Mouse (Mus musculus): ENCODE results near the gene Thrb. TPM values are rescaled to one million over a fixed set of nuclear protein-coding genes. Genes with fewer than 3 reads are reported as not detected.
A peak's percentile ranks its signal among the peaks of the same experiment; 100 is the strongest.

Thrb gene
- total RNA-seq (2021): 10 to 100 TPM; 21.9 to 29.7 TPM
- long read RNA-seq, experiment 1, partial matches to known transcripts: 1 of 2 reads
- long read RNA-seq, experiment 1, other reads (novel, unspliced or antisense): 1 of 2 reads
- long read RNA-seq, experiment 2, partial matches to known transcripts: 0 of 2 reads
- long read RNA-seq, experiment 2, other reads (novel, unspliced or antisense): 2 of 2 reads

DNA sequence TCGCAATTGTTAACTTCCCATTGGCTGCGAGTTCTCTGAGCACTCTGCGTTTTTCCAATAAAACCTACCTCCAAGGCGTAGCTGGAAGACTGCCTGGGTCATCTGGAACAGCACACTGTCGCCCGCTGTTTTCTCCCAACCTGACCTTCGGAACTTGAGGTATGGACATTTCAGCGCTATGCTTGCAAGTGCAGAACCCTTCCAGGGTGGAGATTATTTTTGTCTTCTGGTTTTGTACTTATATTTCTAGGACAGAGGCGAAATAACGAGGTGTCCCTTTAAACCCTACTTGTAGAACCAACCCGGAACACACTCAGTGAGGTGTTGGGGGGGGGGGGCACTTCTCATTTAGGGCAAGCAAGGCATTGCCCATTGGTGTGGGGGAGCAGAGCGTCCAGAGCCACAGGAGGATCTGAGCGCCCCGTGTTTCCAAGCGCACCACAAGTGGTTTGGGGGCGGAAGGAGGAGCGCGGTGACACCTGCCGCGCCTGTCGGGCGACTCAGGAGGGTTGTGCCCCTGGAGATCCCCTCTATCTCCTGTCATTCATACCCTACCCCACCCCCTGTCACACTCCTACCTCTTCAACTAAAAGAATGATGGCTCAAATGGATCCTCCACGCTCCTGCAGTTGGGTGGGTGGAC, at the start of gene Thrb:
Gene Thrb, plus strand, starts transcription at position 576 of the 643 bp plus-strand sequence.
- peak; percentile 38 to 67 for DNase-seq

- no peak for DNase-seq
These were observed 38.4 kb upstream of the Thrb start for GRCm38 (mm10) chr14:17621671-17622070.

- no peak for DNase-seq
These were observed 36.1 kb upstream of the Thrb start for GRCm38 (mm10) chr14:17623936-17624335.

- DNase-seq: no peak
These were observed 30.8 kb upstream of the Thrb start for GRCm38 (mm10) chr14:17629215-17629614.

- peak; percentile 82 for DNase-seq
These were observed 27.1 kb upstream of the Thrb start for GRCm38 (mm10) chr14:17632887-17633522.

DNA sequence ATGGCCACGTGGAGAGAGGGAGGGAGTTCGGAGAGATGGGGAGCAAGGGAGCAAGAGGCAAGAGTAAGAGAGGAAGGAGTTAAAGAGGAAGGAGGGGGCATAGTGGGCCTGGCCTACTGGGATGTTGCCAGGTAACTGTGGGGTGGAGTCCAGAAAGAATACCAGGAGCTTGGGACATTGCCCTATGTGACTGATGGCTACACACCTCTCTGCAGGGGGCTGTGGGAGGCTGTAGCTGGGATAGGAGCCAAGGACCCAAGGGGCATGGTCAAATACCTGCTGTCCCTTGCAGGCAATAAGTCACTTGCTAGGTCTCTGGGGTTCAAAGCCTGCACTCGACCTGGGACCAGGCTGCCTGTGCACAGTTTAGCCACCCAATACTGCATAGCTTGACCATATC, 23.1 kb upstream of the Thrb start:
- no peak for DNase-seq

DNA sequence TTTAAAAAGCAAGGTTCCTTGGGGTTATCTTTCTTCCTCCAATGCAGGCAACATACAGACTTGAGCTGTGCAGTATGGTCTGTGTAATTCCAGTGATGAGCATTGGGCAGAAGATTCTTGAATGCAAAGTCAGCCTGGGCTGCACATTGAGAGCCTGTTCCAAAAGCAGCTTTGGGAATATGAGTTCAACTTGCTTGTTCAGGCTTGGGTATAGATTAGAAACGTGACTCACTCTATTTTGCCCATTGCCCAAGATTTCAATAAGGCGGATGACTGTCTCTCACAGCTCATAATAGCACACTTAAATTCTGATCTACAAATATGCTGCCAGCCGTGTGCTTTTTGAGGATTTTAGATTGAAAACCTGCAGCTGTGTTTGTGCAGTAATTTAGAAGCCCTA, 18.3 kb upstream of the Thrb start:
- DNase-seq: no peak

- no peak for DNase-seq
These were observed 5.0 kb upstream of the Thrb start for GRCm38 (mm10) chr14:17655084-17655483.

DNA sequence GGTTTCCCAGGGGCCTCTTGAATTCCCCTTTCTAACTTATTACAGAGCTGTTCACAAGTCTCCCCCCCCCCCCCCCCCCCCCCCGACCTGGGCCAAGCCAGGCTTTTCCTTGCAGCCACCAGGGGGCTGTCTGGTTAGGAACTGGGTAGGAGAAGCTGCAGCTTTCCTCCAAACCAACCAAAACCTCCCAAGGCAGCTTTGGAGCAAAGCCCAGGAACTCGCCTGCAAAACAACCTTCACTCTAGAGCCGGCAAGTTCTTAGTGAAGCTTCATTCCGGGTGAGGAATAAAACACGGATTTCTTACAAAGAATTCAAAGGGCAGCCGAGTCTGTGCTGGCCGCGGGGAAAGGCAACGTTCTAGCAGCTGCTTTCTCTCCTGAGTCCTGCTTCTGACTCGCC, 1.0 kb upstream of the Thrb start:
- DNase-seq: peak; percentile 89 to 92

- peak; percentile 89 to 92 for DNase-seq
These were observed 453 bp downstream of the Thrb start for GRCm38 (mm10) chr14:17660329-17661099.

DNA sequence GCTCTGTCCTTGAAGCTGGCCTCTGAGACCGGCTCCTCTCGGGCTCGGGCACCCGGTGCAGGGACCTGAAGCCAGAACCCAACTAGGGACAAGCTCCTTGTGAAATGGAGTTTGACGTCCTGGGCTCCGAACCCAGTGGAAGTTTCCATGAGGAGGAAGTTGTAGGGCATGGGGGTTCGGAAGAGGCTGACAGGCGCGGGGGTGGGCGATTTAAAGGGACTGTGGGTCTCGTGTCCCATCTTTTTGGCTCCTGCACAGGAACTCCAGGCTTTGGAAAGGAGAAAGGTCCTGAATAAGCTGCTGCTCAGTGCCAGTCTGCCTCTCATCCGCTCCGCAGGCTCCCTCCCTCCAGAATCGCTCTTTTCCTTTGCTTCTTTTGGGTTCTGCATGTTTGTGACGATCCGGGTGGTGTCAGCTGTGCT, 1.1 kb downstream of the Thrb start:
- peak in 1 of 2 experiments; percentile 81 for DNase-seq

GRCm38 (mm10) chr14:17662087-17662486, 2.0 kb downstream of the Thrb start:
- DNase-seq: no peak

- peak; percentile 38 to 40 for DNase-seq
These were observed 14.3 kb downstream of the Thrb start for GRCm38 (mm10) chr14:17674335-17674734.

DNA sequence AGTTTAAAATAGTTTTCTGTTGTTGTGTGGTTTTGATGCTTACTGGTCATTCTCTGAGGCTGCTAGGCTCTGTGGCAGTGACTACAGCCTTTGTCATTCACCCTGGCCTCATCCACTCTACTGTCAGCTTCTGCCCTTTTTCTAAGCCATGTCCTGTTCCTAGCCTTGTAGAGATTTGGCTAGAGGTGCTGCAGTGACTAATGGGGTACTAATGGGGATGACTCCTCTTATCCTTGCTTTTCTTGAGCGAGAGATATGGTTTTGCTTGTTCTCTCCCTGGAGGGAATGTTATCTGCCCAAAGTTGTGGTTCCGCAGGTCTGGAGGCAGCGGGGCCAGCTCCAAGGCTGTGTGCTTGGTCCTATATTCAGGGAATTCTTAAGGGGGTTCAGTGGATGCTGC, 15.2 kb downstream of the Thrb start:
- DNase-seq: no peak

DNA sequence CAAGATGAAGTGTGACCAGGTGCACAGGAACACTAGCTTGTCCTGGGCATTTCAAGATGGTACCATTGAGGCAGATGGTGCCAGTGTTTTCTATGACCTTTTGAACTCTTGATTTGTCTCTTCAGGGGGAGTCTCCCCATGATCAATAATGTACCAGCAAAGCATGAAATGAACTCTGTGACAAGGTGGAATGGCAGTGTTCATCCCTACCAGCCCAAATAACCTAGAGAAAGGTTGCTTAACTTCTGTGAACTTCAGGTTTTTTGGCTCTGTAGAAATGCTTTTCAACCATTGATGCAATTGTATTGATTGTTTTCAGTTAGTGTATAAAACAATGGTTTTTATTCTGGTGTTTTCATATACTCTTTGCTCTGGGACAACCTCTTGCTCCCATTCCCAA, 21.4 kb downstream of the Thrb start:
- DNase-seq: no peak

DNA sequence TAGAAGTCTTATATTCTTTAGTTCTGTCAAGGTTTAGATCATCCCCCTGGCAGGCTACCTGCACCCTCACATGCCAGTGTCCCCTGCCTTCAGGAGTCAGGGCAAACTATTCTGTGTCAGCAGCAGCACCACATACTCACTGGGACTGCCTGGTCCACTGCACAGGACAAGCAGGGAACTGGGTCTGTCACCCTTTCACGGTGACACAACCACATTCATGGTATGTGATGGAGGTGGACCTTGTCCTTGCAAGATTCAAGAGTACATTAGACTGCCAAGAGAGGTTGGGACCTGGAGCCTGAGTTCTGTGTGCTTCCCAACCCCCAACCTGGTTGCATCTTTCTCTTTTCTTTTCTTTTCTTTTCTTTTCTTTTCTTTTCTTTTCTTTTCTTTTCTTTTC, 24.8 kb downstream of the Thrb start:
- no peak for DNase-seq

DNA sequence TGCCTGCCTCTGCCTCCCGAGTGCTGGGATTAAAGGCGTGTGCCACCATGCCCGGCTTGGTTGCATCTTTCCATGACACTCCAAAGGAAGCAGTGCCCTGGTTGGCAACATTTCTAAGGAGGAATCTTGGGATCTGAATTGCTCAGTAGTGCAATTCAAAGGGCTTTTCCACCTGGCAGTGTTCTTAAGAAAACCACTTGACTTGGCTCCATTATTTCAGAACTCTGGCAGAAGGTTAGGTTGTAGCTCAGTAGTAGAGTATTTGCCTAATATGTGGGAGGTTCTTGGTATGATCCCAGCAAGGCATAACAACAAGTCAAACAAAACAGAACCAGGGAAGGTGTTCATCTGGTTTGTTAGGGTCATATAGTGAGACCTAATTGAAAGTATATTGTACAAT, 25.4 kb downstream of the Thrb start:
- DNase-seq: peak in 1 of 2 experiments; percentile 7

DNA sequence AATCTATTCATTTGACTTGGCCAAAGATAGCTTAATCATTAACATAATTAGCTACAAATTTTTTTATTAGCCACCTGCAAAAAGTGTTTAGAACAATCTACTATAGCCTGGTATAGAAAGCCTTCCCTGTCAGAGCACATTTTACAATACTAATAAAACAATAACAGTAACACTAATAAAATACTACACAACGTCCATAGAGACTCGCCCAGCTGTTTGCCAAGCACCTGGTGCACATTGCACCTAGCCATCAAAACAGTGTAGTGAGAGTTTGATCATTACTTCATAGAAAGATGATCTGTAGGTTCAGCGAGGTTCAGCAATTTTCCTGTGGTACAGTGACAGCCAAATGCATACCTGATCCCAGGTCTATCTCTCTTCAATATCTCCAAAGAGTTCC, 26.9 kb downstream of the Thrb start:
- no peak for DNase-seq

- no peak for DNase-seq
These were observed 31.2 kb downstream of the Thrb start for GRCm38 (mm10) chr14:17691246-17691645.

GRCm38 (mm10) chr14:17695526-17695925, 35.5 kb downstream of the Thrb start:
- DNase-seq: no peak

DNA sequence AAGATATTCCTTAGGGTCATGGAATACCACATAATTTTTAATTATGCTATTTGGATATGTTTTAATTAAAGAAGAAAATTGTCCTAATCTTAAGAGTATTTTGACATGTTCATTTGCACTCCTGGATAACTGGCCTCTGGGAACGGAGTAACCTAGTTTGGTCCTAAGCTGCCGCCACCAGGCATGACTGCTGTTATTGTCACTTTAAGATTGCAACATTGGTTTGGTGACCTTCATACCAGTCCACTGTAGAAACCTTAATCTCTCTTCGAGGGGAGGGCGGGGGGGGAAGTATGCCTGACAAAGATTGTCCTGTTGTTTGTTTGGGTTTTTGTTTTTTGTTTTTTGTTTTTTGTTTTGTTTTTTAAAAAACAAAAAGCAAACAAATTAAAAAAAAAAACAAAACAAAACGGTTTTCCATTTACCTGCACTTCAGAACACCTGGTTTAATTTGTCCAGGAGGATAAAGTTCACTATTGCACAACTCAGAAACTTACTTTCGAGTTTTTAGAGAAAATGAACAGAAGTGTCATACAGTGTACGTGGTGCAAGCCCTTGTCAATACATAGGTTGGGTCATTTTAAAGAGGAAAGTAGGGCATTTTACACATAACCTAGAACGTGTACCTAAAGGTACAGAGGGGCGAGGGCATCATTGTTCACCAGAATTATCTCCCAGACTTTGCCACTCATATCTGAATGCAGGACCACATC, 38.0 kb downstream of the Thrb start:
- DNase-seq: peak in 1 of 2 experiments; percentile 30

DNA sequence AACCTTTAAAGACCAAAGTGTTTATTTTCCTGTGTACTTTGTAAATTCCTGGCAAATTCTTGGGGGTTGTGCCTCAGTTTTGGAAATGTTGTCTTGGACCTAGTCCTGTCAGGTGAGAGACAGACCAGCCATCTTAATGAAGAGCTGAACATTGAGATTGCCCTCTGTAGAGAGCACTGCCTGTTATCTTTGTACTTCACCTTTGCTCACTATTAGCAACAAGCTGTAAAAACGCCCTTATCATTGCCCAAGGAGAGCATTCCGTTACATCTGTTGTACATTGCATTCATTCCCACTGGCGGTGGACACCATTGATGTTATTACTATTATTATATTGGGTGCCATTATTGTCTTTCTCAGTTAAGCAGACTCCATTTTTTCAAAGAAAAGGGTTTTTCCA, 40.2 kb downstream of the Thrb start:
- DNase-seq: no peak
